Mouse (Mus musculus) ZHBTc4 (cell line): ENCODE measurements around the gene Mcpt8.
A peak's percentile ranks its signal among the peaks of the same experiment; 100 is the strongest.
"Not testable (repeated sequence)": the region's sequence is repeated elsewhere in the genome, so short reads cannot be mapped to it uniquely, and the experiment has no call there.

Experiments used
- DNase-seq: peaks from one replicate; pipeline ENCODE4 v3.0.0-alpha.2; 2011; ENCODE audit warnings: low read depth, low spot score

Gene Mcpt8

DNA sequence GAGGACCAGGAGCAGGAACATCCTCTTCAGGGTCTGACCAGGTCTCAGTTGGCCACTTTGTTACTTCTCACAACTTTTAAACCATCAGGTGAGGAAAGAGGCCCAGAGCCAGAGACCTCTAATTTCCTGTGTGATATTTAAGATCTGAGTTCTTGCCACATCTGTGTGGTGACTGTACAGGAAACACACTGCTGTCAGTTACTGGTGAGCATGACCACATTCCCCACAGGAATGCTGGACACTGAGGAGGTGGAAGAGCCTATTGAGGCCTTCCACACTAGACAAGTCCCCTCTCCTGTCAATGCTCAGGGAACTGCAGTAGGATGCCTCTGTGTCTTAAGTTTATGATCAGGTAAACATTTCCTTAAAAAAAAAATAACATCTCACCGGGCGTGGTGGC lies at the start of gene Mcpt8:
TSS of gene Mcpt8 (minus strand) at position 107 of the 400 bp plus-strand sequence.
- DNase-seq, result no peak

DNA sequence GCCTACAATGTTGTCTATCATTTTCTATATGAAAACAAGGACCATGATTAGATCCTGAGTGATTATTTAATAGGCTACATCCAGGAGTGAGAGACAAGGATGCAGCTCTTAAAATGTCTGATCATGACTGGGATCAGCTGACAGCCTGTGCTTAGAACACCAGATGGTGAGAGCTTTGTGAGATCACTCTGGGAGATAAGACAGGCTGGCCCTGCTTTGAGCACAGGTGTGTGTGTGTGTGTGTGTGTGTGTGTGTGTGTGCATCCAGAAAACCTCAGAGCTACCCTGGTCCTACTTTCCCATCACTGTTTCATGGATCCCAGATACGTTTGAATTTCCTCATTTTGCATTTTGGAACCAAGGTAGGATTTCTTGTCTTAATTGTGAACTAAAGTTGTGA lies 48.6 kb upstream of the Mcpt8 start:
- not testable (repeated sequence) for DNase-seq

DNA sequence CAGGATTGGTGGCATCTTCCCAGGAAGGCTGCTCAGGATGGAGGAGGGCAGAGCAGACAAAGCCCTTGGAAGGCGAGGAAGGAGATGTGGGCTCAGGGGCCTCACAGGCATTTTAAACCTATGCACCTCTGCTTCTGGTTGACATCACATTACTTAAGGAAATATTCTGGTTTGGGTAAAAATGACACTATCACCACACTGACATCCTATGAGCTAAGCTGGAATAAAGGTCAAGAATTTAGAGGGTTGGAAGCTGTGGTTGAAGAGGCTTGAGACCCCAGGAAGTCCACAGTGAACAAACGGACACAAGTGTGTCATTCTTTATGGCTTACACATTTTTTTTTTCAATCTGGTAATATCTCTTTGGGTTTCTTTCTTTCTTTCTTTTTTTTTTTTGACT lies 47.4 kb upstream of the Mcpt8 start, which contains the start of gene Gzmd:
TSS of gene Gzmd (minus strand) at position 101 of the 400 bp plus-strand sequence.
- DNase-seq, result not testable (repeated sequence)

DNA sequence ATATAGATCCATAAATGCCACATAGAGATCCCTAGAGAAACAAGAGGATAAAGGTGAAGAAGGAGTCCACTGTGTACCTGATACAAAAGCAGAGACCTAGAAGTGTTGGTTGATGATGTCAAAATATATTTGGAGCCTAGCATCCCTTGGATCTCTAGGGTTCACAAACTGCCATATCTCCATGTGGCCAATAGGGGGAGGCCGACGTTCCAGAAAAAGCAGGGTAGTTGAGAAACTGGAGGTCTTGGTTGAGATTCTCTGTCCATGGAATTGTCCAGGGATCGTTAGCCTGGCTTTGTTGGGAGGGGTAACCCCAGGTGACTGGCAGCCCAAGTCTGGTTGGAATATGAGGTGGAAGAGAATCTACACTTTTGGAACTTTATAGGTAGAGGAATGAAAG lies 43.3 kb upstream of the Mcpt8 start:
- peak; percentile 33 for DNase-seq

DNA sequence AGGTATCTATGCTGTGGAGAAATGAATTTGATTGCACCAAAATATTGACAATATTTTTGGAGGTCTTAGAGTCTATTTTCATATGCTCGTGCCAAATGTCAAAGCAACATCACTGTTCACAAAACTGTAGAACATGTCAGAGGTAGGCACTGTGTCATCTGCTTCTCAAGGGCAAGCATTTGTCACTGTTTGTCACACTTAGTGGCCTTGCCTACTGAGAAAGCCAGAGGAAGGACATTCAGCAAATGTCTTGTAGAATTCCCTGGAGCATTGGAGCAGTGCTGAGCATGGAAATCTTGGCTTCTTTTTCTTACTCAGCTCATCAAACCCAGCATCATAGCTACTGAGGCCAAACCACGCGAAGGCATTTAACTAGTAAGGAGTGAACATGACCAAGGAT lies 38.4 kb upstream of the Mcpt8 start:
- no peak for DNase-seq

DNA sequence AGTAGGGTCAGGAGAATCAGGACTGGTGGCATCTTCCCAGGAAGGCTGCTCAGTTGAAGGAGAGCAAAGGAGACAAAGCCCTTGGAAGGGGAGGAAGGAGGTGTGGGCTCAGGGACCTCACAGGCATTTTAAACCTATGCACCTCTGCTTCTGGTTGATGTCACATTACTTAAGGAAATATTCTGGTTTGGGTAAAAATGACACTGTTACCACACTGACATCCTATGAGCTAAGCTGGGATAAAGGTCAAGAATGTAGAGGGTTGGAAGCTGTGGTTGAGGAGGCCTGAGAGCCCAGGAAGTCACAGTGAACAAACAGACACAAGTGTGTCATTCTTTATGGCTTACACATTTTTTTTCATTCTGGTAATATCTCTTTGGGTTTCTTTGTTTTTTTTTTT lies 35.5 kb upstream of the Mcpt8 start, which contains the start of gene Gzme:
TSS of gene Gzme (minus strand) at position 101 of the 400 bp plus-strand sequence.
- DNase-seq, result no peak

DNA sequence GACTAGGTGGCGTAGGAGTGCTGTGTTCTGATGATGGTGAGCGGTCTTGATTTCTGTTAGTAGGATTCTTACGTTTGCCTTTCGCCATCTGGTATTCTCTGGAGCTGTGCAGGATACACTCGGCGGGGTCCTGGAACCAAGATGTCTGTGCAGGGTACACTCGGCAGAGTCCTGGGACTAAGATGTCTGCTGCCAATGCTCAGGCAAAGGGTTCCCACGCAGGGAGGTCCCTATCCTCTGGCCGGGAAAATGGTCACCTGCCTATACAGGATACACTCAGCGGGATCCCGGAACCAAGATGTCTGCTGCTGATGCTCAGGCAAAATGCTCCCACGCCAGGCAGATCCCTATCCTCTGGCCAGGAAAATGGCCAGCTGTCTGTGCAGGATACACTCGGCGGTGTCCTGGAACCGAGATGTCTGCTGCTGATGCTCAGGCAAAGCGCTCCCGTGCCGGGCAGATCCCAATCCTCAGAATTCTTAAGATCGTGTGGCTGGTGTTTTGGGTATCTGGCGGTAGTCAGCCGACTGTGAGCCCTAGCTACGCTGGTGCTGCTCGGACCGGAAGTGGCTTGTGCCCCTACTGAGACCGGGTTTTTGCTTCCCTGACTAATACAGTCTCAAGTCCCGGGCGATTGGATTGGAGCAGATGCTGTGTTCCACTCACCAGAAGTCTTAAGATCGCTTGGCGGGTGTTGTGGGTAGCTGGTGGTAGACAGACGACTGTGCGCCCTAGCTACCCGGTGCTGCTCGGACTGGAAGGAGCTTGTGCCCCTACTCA lies 30.6 kb upstream of the Mcpt8 start:
- peak; percentile 80 for DNase-seq

DNA sequence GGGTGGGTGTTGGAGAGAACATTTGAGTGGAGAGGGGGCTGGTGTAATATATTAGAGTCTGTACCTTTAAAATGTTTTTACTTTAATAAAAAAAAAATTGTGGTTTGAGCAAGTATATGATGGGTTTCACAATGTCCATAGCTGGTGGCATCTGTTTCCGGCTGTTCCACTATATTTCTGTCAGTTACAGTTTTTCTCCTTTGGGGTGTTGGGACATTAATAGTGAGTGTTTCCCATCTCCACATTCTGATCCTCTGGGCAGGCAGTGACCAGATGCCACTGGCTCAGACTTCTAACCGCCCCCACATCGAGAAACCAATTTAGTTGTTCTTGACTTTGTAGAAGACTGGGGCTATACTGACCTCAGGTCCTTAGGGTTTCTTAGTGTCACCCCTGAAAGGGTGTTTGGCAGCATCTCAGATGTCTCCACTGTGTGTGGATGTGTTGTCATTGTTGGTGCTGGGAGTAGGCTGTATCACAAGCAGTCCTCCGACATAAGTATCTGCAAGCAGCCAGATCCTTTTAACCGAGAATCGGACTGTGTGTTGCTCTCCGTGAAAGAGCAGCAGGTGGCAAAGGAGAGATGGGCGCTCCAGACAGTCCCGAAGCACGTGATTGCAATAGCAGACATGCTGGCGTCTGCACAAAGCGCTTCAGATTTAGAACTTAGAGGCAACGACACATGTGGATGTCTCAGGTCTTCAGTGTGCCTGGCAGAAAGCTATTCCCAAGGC lies 20.5 kb upstream of the Mcpt8 start:
- no peak for DNase-seq

DNA sequence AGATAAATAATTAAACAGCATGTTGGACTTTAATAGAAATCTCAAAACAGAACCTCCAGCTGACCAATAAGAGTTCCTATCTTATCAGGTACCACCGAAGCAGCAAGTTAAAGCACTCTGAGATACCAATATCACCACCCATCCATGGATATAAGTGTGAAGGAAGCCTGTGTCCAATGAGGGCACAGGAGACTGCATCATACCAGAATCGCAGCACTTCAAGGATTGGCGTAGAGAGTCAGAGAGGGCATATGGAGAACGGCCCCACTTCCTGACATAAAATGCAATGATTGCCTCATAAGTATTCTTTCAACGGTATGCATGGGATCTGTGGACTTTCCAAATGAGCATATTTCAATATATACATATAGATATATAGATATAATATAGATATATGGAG lies 19.9 kb upstream of the Mcpt8 start:
- no peak for DNase-seq

DNA sequence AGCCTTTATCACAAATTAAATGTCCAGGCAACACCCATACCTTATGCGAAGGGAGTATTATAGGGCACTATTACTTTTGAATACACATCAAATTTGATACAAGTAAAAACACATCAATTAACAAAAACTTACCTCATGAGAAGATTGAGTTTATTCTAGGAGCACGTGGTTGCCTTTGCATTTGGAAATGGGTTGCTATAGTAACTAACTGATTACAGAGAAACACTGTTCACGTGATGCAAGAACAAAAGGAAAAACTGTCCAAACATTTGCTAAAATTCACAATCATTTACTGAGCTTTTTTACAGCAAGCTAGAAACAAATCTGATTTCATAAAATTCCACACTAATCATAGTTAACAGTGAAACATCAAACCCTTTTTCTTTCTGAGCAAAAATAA lies 18.4 kb upstream of the Mcpt8 start:
- no peak for DNase-seq

DNA sequence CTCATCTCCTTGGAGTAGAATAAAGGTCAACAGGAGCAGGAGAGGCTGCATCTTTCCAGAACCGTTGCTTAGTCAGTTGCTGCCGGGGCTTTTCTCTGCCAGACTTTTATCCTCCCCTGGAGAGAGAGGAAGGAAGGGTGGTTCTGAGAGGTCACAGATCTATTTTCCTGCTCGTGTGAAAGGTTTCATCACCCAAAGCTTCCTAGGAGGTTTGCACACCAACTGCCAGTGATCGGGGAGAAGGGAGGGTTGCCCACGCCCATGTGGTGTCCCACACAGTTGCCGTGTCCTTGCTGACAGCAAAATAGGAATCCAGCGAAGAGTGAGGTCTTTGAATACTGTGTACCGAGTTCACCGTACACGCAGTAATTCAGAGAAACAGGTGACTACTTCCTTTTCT lies 17.3 kb upstream of the Mcpt8 start, which contains the start of gene Ctsg:
TSS of gene Ctsg (minus strand) at position 189 of the 400 bp plus-strand sequence.
- no peak for DNase-seq

DNA sequence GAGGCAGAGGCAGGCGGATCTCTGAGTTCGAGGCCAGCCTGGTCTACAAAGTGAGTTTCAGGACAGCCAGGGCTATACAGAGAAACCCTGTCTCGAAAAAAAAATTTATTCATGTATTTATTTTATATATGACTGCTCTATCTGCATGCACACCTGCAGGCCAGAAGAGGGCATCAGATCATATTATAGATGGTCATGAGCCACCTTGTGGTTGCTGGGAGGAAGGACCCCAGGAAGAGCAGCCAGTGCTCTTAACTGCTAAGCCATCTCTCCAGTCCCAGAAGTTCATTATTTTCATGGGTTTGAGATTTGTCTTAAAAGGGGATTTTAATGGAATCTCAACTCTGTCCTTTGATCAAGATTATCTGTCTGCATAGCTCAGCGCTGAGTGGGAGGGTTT lies 13.9 kb upstream of the Mcpt8 start:
- DNase-seq, result peak; percentile 72

DNA sequence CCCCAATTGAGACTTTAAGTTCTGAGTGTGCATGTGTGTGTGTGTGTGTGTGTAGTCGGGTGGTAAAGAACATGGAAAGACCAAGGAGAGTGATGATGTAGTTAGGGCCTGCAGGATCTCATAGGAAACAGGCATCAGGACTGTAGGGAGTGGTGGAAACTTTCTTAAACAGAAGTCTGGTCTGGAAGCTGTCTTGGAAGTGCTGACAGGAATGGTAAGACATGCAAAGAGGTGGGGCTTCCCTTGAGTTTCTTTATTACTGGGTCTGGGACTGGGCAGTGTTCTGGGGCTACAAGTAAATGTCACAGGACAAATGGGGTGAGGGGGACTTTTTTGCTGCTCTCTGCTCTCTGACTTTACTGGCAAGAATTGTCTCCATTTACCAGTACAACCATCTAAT lies 12.5 kb upstream of the Mcpt8 start:
- DNase-seq, result no peak

DNA sequence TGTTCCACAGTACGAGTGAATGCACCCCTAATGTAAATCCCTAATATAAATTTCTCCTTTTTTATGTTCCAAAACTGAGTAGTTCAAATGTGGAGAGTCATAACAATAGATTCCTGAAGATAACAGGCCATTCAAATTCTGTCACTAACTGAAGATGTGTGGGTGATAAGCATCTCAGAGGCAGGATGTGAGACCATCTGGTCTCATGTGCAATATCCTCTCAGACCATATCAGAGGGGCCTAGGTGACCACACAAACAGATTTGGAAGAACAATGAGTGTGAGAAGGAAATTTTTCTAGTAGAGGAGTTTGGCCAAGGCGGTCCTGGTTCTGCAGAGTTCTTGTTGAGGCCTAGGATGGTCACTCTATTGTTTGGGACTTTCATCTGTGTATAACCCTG lies 8.3 kb upstream of the Mcpt8 start:
- no peak for DNase-seq

DNA sequence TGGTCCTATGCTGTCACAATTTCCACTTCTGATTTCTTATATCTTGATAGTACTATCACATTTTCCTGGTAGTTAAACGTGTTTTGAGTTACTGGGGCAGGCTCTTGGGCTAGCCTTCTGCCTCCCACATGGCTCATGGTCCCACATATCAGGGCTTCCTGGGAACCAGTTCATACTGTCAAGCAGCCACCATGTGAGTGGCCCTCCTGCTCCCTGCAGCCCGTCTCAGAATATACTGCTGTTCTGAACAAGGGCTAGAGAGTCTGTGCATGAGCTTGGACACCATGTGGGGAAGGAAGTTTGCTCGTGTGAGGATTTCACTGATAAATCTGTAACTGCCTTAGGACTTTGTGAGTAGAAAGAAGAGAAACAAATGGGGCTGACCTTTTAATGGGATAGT lies 1.6 kb upstream of the Mcpt8 start:
- no peak for DNase-seq

DNA sequence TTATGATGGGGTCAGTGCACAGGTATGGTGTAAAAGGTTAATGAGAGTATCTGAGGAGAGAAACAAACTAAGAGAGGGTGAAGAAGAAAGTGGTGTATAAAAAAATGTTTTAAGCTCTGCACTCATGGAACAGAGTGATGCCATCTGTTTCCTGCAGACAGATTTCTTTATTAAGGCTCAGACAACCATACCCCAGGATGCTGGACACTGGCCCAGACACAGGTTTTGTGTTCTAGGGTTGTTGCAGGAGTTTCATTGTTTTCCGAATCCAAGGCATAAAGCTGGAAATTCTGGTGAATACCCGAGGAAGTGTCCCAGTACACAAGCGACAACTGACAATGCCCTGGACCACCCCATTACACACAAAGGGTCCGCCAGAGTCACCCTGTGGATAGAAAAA lies 3.1 kb downstream of the Mcpt8 start:
- DNase-seq, result no peak

DNA sequence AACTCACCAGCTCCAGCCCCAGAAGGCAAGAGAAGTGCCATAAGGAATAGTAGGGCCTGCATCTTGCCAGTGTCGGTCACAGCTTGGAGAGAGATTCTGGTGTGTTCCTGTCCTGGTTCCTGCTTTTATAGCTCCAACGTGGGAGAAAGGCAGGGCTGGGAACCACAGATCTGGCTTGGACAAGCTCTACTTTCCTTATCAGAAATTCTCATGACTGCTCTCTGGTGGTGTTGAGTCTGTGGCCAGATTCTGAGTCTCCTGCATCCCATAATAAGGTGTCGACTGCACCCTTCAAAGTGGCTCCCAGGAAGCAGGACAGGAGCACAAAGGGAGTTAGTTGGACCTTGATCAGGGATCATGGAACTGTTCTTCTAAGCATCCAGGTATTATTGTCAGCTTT lies 22.9 kb downstream of the Mcpt8 start, which contains the start of gene Mcpt4:
TSS of gene Mcpt4 (minus strand) at position 101 of the 400 bp plus-strand sequence.
- DNase-seq, result not testable (repeated sequence)

DNA sequence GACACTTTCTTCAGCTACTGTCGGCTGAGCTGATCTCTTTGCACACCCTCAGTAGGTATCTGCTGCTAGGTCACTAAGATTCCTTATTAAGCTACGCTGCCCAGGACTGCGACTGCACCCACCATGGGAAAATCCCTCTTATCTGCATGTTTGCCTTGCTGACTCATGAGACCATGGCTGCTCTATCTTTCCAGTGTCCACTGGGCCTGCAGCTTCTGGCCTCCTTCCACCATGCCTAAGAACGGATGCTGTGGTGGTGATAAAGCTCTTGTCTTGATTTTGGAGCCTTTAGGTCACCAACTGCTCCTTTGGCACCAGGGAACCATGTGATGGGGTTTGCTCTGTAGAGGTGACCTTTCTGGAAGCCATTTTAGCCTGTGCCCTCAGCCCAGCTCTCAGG lies 27.4 kb downstream of the Mcpt8 start:
- no peak for DNase-seq

DNA sequence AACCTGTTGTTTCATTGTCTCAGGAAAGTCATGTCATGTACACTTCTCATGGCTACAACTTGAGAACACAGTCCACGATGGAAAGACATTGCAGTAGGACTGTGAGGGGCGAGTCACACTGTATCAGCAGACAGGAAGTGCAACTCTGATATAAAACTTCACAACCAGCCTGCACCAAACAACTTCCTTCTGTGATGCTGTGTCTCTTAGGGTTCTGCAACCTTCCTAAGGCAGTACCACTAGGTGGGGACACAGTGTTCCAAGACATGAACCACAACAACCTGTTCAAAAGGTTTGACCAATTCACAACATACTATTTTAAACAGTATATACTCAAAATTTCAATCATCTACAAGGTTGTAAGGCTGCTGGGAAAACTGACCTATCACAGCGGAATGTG lies 29.7 kb downstream of the Mcpt8 start:
- DNase-seq, result no peak

DNA sequence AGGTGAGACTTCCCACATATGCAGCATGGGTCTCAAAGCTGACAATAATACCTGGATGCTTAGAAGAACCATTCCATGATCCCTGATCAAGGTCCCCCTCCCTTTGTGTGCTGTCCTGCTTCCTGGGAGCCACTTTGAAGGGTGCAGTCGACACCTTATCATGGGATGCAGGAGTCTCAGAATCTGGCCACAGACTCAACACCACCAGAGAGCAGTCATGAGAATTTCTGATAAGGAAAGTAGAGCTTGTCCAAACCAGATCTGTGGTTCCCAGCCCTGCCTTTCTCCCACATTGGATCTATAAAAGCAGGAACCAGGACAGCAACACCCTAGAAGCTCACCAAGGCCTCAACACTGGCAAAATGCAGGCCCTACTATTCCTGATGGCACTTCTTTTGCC lies 43.3 kb downstream of the Mcpt8 start, which contains the start of gene Mcpt2:
TSS of gene Mcpt2 (plus strand) at position 250 of the 400 bp plus-strand sequence.
- not testable (repeated sequence) for DNase-seq

DNA sequence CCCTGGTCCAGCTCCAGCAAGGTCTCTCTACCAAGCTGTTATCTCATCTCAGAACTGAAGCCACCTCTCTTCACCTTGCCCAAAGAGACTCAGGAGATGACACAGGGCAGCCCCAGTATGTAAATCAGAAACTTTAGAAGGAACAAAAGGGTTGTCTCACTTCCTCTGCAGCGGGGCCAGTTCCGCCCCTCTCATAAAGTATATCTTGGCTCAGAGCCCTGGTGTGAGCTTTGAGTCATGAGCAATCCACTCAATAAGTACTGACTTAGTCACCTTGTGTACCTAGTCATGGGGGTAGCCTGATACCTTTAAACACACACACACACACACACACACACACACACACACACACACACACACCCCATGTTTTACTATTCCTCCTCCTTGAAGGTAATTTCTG lies 50.6 kb downstream of the Mcpt8 start:
- DNase-seq, result no peak
